Mouse (Mus musculus): ENCODE measurements around the gene Adamts17.

DNA sequence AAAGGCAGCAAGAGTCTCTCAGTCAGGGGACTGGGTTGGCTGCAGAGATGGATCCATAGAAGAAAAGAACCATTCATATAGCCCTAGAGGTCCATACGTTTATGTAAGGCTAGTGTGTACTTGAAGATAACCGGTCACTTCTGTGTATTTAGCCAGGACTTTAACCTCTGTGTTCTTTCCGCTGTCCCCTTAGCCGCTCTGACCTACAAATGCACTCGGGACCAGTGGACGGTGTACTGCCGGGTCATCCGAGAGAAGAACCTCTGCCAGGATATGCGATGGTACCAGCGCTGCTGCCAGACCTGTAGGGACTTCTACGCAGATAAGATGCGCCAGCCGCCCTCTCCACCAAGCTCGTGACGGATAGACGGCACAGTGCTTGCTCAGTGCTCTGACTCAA is 310.2 kb downstream of the Adamts17 start:
- TF ChIP-seq CTCF (IDR thresholded peaks at IDR 0.05; ENCODE audit: extremely low read depth, insufficient read length, insufficient replicate concordance, low read depth, low read length) (no peak), POLR2A (IDR thresholded peaks at IDR 0.05; ENCODE audit: low read depth, low read length) (no peak)
